ENCODE assay signal across 8 mouse cellular contexts in the genomic region with DNA sequence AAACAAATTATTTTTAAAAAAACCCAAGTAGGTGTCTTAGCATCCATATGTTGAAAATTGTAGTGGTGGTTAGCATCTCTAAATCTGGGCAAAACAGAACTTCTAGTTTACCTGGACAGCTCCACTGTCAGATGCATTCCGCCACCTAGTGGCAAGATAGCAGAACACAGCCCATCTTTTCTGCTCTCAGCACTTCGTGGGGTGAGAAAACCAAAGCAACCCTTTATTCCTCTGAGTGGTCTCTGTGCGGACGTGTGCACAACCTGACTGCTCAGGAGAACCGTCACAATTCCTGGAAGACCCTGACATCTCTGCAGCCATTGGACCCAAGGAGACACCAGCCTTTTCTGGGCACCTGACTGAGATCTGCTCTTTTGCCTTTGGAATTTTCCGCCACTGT. TPM values are rescaled to one million over a fixed set of nuclear protein-coding genes. Genes with fewer than 3 reads are reported as not detected.
A peak's percentile ranks its signal among the peaks of the same experiment; 100 is the strongest.
DNase-seq lines count a peak whose midpoint lies in the region; ATAC-seq and TF ChIP-seq lines count a peak whose summit lies in the region.

No protein-coding gene starts in this region.

- peaks cover 29% of the 10 kb centered on the region for H3K27me3 ChIP-seq in E14TG2a.4 (ENCODE audit: insufficient read depth, low read length)
- no peaks in the 10 kb centered on the region for H3K27me3 ChIP-seq in limb, embryonic 11.5 days (ENCODE audit: control insufficient read depth, insufficient read depth, low read length)
- H3K27me3 ChIP-seq in neural tube, embryonic 13.5 days: no peaks in the 10 kb centered on the region

- no peak for ATAC-seq in limb, embryonic 11.5 days (ENCODE audit: insufficient number of reproducible peaks, low FRiP score, low TSS enrichment, low read depth)
- peak; percentile 42; the same call in 1 of the 2 replicates for ATAC-seq in neural tube, embryonic 13.5 days (ENCODE audit: low read depth)
- ATAC-seq in inflammation-experienced regulatory T-cells, adult 6 months: no peak

- TF ChIP-seq CTCF in E14TG2a.4 (conservative IDR thresholded peaks at IDR 0.05; ENCODE audit: low read length): peak; percentile 80

- no peak overlapping the region for H3K4me2 ChIP-seq in limb, embryonic 11.5 days (ENCODE audit: low read depth, severe bottlenecking)
- H3K4me2 ChIP-seq in neural tube, embryonic 13.5 days: no peak overlapping the region

- H3K36me3 ChIP-seq in E14TG2a.4 (ENCODE audit: insufficient read depth, low read length): no peaks in the 10 kb centered on the region
- H3K36me3 ChIP-seq in limb, embryonic 11.5 days (ENCODE audit: control insufficient read depth, insufficient read depth, low read length): no peaks in the 10 kb centered on the region
- peaks cover 38% of the 10 kb centered on the region for H3K36me3 ChIP-seq in neural tube, embryonic 13.5 days

- peaks cover 32% of the 10 kb centered on the region for H3K4me1 ChIP-seq in E14TG2a.4 (replicated peaks; ENCODE audit: low read depth, low read length)
- H3K4me1 ChIP-seq in limb, embryonic 11.5 days (ENCODE audit: control insufficient read depth, insufficient read depth, low read length): no peaks in the 10 kb centered on the region
- 0 out of 2 replicates have a peak, but pooled peaks cover 1% of the 10 kb centered on the region for H3K4me1 ChIP-seq in neural tube, embryonic 13.5 days (replicated peaks)

- intact Hi-C loops in heart, postnatal 10 days (cut with DNase I): no loop called here

- no peaks in the 10 kb centered on the region for H3K9me3 ChIP-seq in E14TG2a.4 (ENCODE audit: low read length)
- H3K9me3 ChIP-seq in limb, embryonic 11.5 days (ENCODE audit: control insufficient read depth, low read length): no peaks in the 10 kb centered on the region
- no peaks in the 10 kb centered on the region for H3K9me3 ChIP-seq in neural tube, embryonic 13.5 days

- no peak overlapping the region for H3K27ac ChIP-seq in limb, embryonic 11.5 days (replicated peaks; ENCODE audit: low read depth, low read length)
- H3K27ac ChIP-seq in neural tube, embryonic 13.5 days (replicated peaks): no peak overlapping the region

- no peak overlapping the region for H3K4me3 ChIP-seq in E14TG2a.4 (replicated peaks; ENCODE audit: low read length)
- H3K4me3 ChIP-seq in limb, embryonic 11.5 days (ENCODE audit: low read depth, low read length): no peak overlapping the region
- no peak overlapping the region for H3K4me3 ChIP-seq in neural tube, embryonic 13.5 days

- 27% methylated on average over 6 of the region's 6 CpGs for WGBS in limb, embryonic 11.5 days
- WGBS in neural tube, embryonic 13.5 days: 34% methylated on average over 6 of the region's 6 CpGs

- H3K9ac ChIP-seq in limb, embryonic 11.5 days (ENCODE audit: low read length): no peak overlapping the region
- H3K9ac ChIP-seq in neural tube, embryonic 13.5 days: no peak overlapping the region

- DNase-seq in heart, postnatal 10 days: peak; percentile 39 to 68
- DNase-seq in heart, adult 11 months: no peak
- peak; percentile 60 to 68 for DNase-seq in cerebellum, adult 18-20 months
- DNase-seq in heart, postnatal 4 days: peak; percentile 59
- peak; percentile 57 for DNase-seq in limb, embryonic 11.5 days (ENCODE audit: low spot score)

RNA-seq across cellular contexts. Expression of gene Evl, which starts 13.4 kb away (rescaled TPM):
- total RNA-seq in heart, postnatal 10 days (2021): 100 to 1,000 TPM; 116 to 118 TPM
- 100 to 1,000 TPM; 140 to 145 TPM for total RNA-seq in heart, postnatal 4 days (2021)
- polyA plus RNA-seq in limb, embryonic 11.5 days (2014; fragmentation: Nextera tagmentation; extraction: Ambion mirVana): 80.0 and 84.3 TPM in 2 replicates
- polyA plus RNA-seq in neural tube, embryonic 13.5 days (2015; fragmentation: Nextera tagmentation; extraction: Ambion mirVana): 188 and 208 TPM in 2 replicates
- polyA plus RNA-seq in inflammation-experienced regulatory T-cells, adult 6 months (2017; shearing (Covaris generic)): 100 to 1,000 TPM; 124 to 306 (median 304) TPM
